Mouse (Mus musculus) cerebellum, adult 9-11 months (tissue): ENCODE results near the gene Cdh18.
"Not testable (repeated sequence)": the region's sequence is repeated elsewhere in the genome, so short reads cannot be mapped to it uniquely, and the experiment has no call there.

Experiments used
- DNase-seq: peaks from one replicate; pipeline ENCODE4 v3.0.0; 2022

Cdh18 gene

DNA sequence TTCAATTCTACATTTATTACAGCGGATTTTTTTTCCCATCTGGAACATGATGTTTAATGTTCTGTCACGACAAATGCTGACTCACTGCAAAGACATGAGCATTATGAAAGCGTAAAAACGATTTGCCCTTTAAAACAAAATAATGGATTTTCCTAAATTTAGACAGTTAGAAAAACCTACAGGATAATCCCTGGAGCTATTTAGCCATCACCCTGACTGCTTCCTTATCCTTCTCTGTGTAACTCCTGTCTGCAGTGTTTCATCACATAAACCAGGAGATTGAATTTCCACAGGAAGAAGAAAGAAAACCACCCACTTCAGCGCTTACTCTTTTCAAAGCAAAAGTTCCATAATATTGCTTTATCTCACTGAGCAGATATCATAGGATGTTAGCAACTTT lies 431.3 kb downstream of the Cdh18 start:
- no peak for DNase-seq

DNA sequence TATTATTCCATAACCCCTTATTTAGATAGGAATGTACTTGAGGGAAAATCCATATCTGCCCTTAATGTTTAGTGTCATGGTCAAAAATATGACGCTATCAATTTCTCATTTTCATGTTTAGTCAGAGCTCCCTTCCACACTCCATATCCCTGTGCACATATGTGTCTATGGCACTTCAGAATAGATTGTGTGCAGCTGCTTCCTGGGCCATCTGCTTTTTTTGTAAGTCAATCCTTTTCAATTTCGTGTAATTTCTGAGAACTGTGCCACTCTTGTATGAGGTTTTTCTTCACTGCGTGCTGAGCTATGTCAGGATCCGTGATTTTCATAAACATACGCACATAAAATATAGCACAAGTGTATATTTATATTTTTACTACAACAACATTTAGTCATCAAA lies 435.8 kb downstream of the Cdh18 start:
- DNase-seq = no peak

DNA sequence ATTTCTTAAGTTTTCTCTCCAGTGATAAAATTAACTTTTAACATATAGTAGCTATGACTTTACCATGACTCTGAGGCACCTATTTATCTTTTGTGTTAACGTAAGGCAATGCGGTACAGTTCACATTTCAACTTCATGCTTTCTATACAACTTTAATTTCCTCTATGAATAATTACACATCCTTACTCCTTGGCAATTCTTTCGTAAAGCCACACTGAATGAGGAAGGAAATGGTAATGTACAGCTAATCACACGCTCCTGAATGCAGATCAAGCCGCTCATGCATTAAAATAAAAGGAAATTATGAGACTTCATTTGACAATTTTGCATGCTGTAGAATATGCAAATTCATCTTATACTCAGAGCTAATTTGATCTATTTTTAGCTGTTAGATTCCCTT lies 467.9 kb downstream of the Cdh18 start:
- no peak for DNase-seq

DNA sequence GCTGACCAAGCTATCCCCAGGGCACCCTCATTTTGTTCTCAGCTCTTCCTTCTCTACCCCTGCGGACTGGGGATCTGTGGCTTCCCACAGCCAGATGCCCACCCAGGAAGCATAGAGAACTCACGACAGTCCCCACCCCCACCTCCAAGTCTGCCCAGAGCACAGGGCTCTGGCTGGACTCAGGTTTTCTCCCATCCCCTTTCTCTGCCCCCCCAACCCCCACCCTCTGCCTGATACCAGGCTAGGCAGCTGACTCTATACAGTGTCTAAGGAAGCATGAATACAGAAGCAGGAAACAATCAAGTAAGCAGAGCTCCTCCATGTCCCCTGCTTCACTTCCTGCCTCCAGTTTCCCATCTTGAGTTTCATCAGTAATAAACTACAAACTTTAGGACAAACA lies 472.3 kb downstream of the Cdh18 start:
- DNase-seq = no peak

DNA sequence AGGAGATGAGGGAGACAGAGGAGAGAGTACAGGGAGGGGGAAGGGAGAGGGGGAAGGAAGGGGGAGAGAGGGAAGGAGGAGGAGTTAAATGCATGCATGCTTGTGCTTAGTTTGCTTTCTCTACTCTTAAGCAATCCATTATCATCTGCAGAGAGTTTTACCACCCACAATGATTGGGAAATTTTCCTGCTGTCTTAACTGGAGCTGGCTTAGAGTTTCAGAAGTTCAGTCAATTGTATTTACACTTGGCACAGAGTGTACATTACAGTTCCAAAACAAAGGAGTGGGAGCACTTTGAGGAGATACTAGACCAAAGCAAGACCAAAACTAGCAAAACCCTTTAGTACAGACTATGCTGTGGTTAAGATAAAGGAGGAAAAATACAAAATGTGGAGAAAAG lies 473.8 kb downstream of the Cdh18 start:
- no peak for DNase-seq

DNA sequence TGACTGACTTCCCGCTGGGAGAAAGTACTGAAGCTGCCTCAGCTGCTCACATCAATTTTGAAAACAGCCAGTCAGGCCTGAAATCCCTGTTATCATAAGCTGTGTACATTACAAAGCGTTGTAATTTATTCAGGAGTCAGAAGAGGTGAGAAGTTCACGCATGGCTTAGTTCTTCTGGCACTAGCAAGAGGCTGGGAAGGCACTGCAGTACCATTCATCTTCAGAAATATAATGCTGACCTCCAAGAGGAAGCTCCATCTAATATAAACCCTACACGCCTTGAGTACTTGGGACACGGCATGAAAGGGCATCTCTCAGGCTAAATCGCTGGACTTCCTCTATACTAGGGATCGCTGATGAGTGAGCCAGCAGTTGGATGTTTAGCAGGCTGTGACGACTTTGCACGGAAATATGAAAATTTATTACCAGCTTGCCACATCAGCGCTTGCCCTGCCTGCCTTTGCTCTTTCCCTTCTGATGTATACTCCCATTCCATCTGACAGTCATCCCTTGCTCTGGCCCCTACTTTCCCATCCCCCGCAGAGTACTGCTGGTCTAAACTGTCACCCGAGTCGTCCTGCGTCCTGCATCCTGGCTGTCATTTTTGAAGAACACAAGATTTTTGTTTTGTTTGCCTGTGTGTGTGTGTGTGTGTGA lies 486.9 kb downstream of the Cdh18 start:
- no peak for DNase-seq

DNA sequence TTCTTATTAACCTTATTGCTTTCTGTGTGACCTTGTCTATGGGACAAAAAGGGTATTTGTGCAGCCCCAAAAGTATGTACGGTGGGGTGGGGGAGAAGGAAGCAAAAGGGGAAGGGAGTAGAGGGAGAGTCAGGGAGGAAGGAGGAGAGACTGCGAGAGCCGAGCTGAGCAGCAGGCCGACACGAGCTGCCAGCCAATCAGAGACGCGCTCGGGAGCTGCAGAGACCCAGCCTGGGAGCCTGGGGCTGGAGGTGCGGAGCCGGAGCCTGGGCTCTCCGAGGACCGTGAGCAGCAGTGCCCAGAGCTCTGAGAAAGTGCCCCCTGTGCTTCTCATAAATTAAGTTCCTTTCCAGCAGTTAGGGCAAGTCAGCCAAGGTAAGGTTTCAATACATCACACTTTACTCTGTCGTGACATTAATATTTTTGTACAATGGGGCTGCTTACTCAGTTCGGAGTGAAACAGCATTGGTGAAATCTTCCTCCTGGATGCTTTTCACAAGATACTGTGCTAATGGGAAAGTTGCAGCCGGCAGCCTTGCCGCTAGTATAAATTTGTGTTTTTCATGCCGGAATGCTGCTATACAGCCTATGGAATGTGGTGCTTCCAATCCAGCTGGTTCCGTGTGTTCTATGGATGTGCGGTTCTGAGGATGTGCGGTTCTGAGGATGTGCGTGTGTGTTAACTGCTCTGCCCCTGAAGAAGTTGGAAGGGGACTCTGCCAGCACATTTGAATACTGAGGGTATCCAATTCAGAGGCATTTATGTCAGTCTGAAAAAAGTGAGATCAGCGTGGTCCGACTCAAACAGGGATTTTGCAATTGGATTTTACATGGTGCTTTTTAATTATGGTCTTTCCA lies 487.6 kb downstream of the Cdh18 start:
- DNase-seq = peak; percentile 94

DNA sequence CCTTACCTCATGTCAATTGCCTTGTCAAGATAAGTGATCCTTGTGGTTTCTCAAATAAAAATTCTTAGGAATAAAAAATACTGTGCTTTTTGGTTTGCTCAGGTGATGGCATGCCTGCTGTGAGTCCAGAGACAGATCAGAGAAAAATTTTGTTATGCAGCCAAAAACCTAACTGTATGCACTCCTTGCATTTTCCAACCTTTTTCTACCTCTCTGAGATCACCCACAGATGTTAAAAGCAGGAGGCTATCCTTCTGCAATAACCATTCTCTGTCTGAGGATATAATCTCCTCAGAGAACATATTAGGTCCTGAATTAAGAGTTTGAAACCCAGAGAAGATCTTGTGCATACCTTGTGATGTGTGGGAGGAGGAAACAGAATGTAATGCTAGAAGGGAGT lies 488.7 kb downstream of the Cdh18 start:
- DNase-seq = peak; percentile 28

DNA sequence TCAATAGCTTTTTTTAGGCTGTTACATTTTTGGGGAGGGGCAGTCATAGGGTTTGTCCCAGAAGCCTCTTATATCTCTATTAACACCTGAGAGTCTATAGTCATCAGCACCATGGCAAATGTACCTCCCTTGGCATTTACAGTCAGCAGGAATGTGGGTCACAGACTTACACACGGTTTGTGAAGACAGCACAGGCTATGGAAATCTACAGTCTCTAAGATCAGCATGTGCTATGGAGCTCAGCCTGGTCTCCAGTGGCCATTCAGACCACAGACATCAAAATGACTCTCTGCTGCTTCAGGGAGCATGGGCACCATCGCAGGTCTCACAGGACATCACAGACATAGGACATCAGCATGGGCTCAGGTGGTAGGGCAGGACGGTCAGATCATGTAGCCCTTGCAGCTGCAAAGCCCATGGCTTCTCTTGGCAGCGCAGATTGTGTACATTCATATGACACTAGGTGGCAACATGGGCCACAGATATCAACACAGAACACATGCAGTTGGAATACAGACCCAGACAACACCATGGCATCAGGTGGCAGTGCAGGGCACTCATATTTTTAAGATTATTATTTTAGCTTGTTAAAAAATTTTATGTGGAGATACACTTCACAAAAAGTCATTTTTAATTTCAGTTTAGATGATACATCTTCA lies 497.4 kb downstream of the Cdh18 start:
- peak; percentile 54 for DNase-seq

DNA sequence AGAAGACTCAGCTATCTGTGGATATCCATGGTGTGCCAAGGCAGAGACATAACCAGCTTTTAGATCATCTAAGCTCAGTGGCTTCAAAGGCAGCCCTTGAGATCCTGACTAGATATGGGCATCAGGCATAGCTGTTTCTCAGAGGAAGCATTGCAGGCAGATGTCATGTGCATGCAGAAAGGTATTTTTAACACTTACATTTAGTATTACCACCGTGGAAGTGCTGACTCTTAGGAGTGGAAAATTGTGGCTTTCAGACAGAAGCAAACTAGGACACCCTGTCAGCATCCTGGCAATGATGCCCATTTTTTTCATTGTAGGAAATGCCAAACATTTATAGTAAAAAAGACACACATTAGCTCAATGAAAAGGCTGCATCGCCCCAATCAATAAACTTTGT lies 503.2 kb downstream of the Cdh18 start:
- peak; percentile 40 for DNase-seq

DNA sequence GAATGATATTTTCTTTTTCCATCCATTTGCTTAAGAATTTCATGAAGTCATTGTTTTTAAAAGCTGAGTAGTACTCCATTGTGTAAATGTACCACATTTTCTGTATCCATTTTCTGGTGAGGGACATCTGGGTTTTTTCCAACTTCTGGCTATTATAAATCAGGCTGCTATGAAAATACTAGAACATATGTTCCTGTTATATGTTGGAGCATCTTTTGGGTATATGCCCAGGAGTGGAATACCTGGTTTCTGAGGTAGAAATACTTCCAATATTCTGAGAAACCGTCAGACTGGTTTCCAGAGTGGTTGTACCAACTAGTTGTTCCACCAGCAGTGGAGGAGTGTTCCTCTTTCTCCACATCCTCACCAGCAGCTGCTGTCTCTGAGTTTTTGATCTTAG lies 536.5 kb downstream of the Cdh18 start:
- DNase-seq = not testable (repeated sequence)

DNA sequence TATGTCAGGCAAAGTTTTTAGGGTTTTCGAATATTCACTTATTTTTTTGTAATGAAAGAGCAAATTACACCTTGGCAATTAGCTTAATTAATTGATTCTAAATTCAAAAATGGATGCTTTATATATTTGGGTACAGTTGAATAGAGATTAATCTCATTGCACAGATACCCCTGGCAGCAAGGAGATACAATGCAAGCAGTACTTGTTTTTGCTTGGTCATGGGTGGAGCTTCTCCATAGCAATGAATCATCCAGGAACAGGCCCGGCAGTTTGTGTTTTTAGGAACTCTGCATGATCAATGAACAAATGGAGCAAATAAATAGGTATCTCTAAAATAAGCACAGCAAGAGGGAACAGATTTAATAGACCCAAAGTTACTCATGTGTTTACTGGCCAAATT lies 538.7 kb downstream of the Cdh18 start:
- DNase-seq = no peak

DNA sequence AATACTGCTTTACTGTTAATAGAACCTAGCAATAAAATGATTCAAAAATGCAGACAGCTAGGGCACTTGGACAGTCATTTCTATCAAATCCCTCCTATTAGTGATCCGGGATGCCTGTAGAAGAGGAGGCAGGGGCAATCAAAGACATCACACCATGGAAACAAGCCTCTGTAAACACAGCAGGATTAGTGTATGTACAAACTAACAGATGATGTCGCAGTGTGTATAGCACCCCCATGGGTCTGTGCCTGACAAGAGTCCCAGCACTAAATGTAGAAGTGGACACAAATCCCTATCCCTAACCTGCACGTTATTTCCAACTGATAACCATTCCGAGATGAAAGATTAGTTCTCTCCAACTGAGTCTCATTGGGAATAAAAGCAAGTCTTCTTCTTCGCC lies 547.8 kb downstream of the Cdh18 start:
- no peak for DNase-seq

DNA sequence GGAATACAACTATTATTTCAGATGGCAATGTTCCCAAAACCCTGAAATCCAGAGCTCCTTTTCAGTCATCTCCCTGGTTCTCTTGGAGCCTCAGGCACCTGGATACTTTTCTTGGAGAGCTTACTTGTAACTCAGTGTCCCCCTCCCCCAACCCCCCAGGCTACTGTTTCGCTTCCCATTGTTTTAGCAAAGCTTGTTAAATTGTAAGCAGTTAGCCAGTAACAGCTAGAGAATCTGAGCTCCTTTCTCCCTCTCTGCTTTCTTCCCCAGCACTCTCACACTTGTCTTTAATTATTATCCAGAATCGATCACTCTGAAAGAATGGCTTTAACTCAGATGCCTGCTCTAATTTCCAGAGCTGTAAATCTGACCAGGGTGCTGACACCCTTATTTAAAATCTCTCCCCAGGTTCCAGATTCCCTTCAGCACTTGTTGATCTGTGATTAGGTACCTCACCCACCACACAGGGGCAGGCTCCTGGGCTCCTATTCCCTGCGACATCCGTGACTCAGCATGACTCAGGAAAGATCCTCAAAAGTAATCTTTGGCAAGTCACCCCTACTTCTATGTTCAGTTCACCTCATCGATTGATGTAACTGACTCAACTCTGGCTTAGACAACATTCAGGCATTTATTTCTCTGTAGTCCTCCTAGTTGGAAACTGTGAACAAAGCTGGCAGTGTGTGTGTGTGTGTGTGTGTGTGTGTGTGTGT lies 556.0 kb downstream of the Cdh18 start:
- no peak for DNase-seq

DNA sequence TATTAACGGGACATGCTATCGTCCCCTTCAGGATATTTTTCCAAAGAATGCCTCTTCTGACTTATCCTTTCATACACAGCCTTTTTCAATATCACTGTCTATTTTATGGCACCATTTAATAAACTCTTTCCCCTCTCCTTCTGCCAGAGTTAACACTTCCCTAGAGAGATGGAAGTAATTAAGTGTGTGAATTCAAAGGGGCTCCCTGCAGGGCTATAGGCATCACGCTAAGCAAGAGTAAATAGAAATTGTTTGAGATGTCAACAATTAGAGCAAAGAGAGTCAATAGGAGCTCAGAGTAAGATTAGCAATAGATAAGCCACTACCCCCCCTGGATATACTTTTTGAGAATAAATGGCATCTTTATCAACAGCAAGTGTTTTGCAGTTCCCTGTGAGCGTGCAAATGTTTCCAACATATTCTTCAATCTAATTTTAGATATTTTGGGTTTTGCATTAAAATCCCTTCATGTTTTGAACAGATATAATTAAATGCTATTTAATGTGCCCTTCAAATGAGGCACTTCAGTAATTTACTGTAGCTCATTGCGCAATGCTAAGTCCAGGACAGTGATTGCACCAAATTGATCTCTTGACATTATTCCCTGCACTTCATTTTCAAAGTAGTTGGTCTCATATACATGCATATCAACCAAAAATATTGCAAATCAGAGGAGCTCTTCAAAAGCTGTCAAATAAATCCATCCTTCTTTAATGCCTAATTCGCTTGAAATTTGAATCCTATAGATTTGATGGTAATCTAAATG lies 586.3 kb downstream of the Cdh18 start:
- no peak for DNase-seq

DNA sequence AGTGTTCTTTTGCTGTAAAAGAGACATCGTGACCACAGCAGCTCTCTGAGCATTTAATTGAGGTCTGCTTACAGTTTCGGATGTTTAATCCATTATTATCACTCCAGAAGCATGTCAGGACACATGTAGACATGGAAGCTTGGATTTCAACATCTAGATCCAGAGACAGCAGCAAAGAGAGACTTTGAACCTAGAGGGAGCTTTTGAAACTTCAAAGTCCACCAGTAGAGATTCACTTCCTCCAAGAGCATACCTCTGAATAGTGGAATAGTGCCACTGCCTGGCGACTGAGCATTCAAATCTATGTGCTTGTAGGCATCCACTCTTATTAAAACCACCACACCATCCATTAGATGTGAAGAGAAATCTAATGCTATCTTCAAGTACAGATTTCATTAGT lies 588.1 kb downstream of the Cdh18 start:
- DNase-seq = no peak

DNA sequence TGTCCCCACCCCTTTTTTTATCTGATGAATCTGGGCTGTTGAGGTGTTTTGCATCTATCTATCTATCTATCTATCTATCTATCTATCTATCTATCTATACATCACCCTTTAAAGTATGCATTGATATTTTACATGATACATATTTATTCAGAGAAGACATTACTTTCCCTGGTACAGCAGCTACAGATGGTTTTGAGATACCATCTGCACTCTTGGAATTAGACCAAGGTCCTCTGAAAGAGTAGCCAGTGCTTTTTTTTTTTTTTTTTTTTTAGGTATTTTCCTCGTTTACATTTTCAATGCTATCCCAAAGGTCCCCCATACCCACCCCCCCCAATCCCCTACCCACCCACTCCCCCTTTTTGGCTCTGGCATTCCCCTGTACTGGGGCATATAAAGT lies 594.1 kb downstream of the Cdh18 start:
- DNase-seq = peak; percentile 71

DNA sequence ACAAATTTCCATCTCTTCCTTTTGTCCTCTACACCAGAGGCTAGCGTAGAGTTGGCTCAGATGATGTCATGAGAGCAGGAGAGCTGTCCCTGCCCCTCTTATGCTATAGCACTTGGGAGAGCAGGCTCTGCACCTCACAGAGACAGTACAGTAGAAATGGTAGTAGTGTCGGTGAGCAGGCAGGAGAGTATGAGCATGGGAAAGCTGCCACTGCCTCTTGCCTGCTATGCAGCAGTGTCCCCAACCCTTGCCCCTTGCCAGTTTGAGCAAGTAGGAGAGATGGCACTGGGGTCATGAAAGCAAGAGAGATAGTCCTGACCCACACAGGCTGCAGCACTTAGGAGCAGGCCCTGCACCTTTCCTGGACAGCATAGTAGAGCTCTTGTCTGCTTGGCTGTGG lies 607.1 kb downstream of the Cdh18 start:
- DNase-seq = no peak

DNA sequence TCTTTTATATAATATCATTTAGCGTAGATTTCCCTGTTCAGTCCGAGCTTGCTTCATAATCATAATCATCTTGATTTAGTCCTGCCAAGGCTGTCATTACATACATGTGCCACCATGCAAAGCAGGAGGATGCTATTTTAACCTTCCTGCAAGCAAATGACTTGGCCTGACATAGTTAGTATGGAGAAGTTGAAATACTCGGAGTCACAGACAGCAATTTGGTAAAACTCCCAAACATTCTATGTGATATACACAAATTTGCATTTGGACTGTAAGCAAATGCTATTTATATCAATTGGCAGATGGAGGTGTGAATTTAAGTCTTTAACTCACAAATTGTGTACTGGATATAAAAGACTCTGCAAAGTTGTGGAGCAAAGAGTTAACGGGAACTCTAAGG lies 616.0 kb downstream of the Cdh18 start:
- no peak for DNase-seq

DNA sequence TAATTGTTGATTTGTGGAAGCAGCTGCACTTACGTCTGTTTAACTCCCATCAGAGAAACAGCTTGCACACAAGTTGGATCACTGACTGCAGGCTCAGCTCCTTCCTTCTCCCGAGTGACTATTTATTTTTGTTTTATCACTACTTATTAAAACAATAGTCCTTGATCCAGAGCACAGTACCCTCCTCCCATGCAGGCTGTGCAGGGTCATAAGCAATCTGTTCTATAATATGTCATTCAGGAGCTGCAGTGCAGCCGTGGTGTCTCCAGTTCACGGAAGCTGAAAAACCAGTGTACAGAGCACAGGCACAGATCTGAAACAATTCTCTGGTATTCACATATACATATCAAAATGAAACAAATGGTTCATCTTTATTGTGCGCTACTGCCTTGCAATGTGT lies 625.8 kb downstream of the Cdh18 start:
- no peak for DNase-seq

DNA sequence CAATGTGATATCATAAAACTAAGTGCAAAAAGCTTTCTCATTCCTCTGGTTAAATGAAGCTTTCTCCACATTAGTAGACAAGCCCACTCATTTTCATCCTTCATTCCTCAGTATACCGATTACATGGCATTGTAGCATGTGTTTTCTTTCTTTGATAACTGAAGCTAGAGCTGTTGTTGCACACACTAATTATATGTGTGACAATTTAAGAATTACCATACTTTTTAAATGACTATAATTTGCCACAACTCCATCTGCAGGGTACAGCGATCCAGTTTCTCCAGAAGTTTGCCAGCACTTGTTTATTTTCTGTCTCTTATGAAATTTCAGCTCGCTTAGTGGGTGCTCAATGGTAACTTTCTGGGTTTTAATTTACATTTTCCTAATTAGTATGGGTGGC lies 663.2 kb downstream of the Cdh18 start:
- no peak for DNase-seq

DNA sequence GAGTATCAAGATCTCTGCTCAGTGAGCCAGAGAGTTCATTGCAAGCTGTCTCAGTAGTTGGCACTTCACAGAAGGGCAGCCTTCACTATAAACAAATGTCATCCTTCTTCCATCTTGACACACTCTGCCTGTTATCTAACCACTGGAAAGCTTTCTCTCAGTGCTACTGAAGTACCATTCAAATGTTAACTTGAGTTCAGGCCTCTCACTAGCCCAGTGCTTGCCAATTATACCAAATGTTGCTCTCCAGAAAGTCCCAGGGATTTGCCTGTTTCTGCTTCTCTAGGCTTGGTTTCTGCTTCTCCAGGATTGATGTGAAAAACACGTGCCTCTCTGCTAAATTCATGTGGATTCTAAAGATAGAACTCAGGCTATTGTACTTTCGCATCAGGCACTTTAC lies 681.8 kb downstream of the Cdh18 start:
- DNase-seq = peak; percentile 46
